28 mouse cellular contexts compared by ENCODE assay signal in the genomic region with DNA sequence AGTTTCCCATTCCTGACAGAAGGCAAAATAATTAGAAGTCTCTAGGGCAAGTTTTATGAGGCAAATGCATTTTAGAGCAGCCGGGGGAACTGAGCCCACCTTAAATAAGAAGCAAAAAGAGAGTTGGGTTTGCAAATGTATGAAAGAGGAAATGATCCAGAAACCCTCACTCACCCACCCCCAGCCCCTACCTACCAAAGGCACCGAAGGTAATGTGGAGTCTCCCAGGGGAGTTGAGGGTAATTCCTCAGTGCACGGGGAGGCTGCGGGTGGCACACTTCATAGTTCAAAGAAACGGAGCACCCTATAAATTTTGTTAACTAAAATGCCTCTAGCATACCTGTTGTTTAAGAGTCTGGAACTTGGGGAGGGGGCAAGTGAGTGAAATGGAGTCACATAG. TPM values are rescaled to one million over a fixed set of nuclear protein-coding genes. Genes with fewer than 3 reads are reported as not detected.
A peak's percentile ranks its signal among the peaks of the same experiment; 100 is the strongest.
DNase-seq lines count a peak whose midpoint lies in the region; ATAC-seq and TF ChIP-seq lines count a peak whose summit lies in the region.
"Had no signal": no experiment of that assay in that cellular context is flagged by ENCODE, and none has a peak within 500 bp of the region (broad histone marks: within the 10 kb centered on the region; RNA-seq: fewer than 3 reads in every experiment).

No protein-coding gene starts in this region.

- ATAC-seq in limb, embryonic 11.5 days (ENCODE audit: insufficient number of reproducible peaks, low FRiP score, low TSS enrichment, low read depth): no peak
- ATAC-seq in limb, embryonic 15.5 days (ENCODE audit: insufficient number of reproducible peaks, low FRiP score, low TSS enrichment, low read depth): no peak
- ATAC-seq: forebrain, embryonic 14.5 days; forebrain, postnatal 0 days had no signal

- TF ChIP-seq POLR2A in heart, adult 2 months (IDR thresholded peaks at IDR 0.05; ENCODE audit: insufficient read depth, low read depth, low read length): no peak

- H3K4me1 ChIP-seq in heart, adult 2 months (ENCODE audit: control insufficient read depth, insufficient read depth, low read length): peaks cover 2% of the 10 kb centered on the region; the same call in 1 of the 2 replicates
- peaks cover 13% of the 10 kb centered on the region for H3K4me1 ChIP-seq in limb, embryonic 11.5 days (ENCODE audit: control insufficient read depth, insufficient read depth, low read length)
- H3K4me1 ChIP-seq in limb, embryonic 15.5 days: peaks cover 36% of the 10 kb centered on the region

- TF ChIP-seq EP300 in heart, adult 2 months (IDR thresholded peaks at IDR 0.05; ENCODE audit: insufficient read depth, low read depth, low read length): no peak

- no peaks in the 10 kb centered on the region; the same call in 1 of the 2 replicates for H3K27me3 ChIP-seq in heart, adult 2 months (ENCODE audit: control insufficient read depth, insufficient read depth, low read length)
- no peaks in the 10 kb centered on the region for H3K27me3 ChIP-seq in limb, embryonic 11.5 days (ENCODE audit: control insufficient read depth, insufficient read depth, low read length)
- H3K27me3 ChIP-seq in limb, embryonic 15.5 days: no peaks in the 10 kb centered on the region
- H3K27me3 ChIP-seq: embryonic facial prominence, embryonic 12.5 days; embryonic facial prominence, embryonic 15.5 days; heart, embryonic 15.5 days had no signal

- intact Hi-C loops in heart, adult 2 months (cut with DNase I): no loop called here
- intact Hi-C loops in heart, postnatal 36 days (cut with DNase I): no loop called here

- TF ChIP-seq CTCF in heart, adult 2 months (IDR thresholded peaks at IDR 0.05): no peak

- H3K4me3 ChIP-seq in heart, adult 2 months: no peak overlapping the region
- H3K4me3 ChIP-seq in limb, embryonic 11.5 days (ENCODE audit: low read depth, low read length): no peak overlapping the region
- no peak overlapping the region for H3K4me3 ChIP-seq in limb, embryonic 15.5 days
- H3K4me3 ChIP-seq: embryonic facial prominence, embryonic 12.5 days; embryonic facial prominence, embryonic 15.5 days; gastrocnemius, adult 2 months; heart, embryonic 12.5 days; heart, embryonic 15.5 days had no signal

- no peaks in the 10 kb centered on the region for H3K79me2 ChIP-seq in heart, adult 2 months (replicated peaks; ENCODE audit: control insufficient read depth, insufficient read depth, low read length)

- no peak overlapping the region for H3K9ac ChIP-seq in heart, adult 2 months (ENCODE audit: low read depth, low read length)
- H3K9ac ChIP-seq in limb, embryonic 11.5 days (ENCODE audit: low read length): no peak overlapping the region
- H3K9ac ChIP-seq in limb, embryonic 15.5 days: no peak overlapping the region
- H3K9ac ChIP-seq: embryonic facial prominence, embryonic 12.5 days; embryonic facial prominence, embryonic 15.5 days; forebrain, postnatal 0 days; heart, embryonic 12.5 days; heart, embryonic 15.5 days; hindbrain, embryonic 14.5 days had no signal

- no peaks in the 10 kb centered on the region for H3K36me3 ChIP-seq in heart, adult 2 months (ENCODE audit: control insufficient read depth, insufficient read depth, low read length)
- no peaks in the 10 kb centered on the region for H3K36me3 ChIP-seq in limb, embryonic 11.5 days (ENCODE audit: control insufficient read depth, insufficient read depth, low read length)
- no peaks in the 10 kb centered on the region for H3K36me3 ChIP-seq in limb, embryonic 15.5 days
- H3K36me3 ChIP-seq: embryonic facial prominence, embryonic 12.5 days; embryonic facial prominence, embryonic 15.5 days; heart, embryonic 12.5 days; heart, embryonic 15.5 days had no signal

- no peaks in the 10 kb centered on the region for H3K9me3 ChIP-seq in limb, embryonic 11.5 days (ENCODE audit: control insufficient read depth, low read length)
- H3K9me3 ChIP-seq in limb, embryonic 15.5 days: no peaks in the 10 kb centered on the region
- H3K9me3 ChIP-seq: embryonic facial prominence, embryonic 12.5 days; embryonic facial prominence, embryonic 15.5 days; heart, embryonic 12.5 days; heart, embryonic 15.5 days had no signal

- H3K27ac ChIP-seq in heart, adult 2 months: no peak overlapping the region
- peak overlapping the region; percentile 47; the same call in 1 of the 2 replicates for H3K27ac ChIP-seq in limb, embryonic 11.5 days (replicated peaks; ENCODE audit: low read depth, low read length)
- H3K27ac ChIP-seq in limb, embryonic 15.5 days: peak overlapping the region; percentile 57; the same call in 1 of the 2 replicates
- H3K27ac ChIP-seq: embryonic facial prominence, embryonic 12.5 days; embryonic facial prominence, embryonic 15.5 days; gastrocnemius, adult 2 months; heart, embryonic 15.5 days; hindbrain, embryonic 14.5 days had no signal

- peak; percentile 41 for DNase-seq in heart, adult 11 months
- no peak for DNase-seq in heart, adult 2 months
- peak; percentile 38 for DNase-seq in A20 (ENCODE audit: low read depth, low spot score)
- DNase-seq in limb, embryonic 11.5 days (ENCODE audit: low spot score): no peak
- no peak for DNase-seq in gastrocnemius, adult 8-10 months (ENCODE audit: low spot score in 2 of 2)
- DNase-seq in heart, postnatal 36 days: no peak
- DNase-seq: adrenal gland, adult 2 months; adrenal gland, postnatal 14 days; B cell, adult 2 months; cerebellum, adult 11 months; cerebellum, adult 2 months; cerebellum, adult 9-11 months; cerebellum, postnatal 25 days; forebrain, postnatal 0 days; gastrocnemius, adult 2 months; gastrocnemius, postnatal 25 days; heart, postnatal 10 days; heart, postnatal 4 days had no signal

- WGBS in heart, adult 2 months: 92% methylated on average over 5 of the region's 5 CpGs
- WGBS in limb, embryonic 11.5 days: 38% methylated on average over 5 of the region's 5 CpGs
- WGBS in limb, embryonic 15.5 days: 25% methylated on average over 5 of the region's 5 CpGs

- no peak overlapping the region for H3K4me2 ChIP-seq in limb, embryonic 11.5 days (ENCODE audit: low read depth, severe bottlenecking)
- no peak overlapping the region for H3K4me2 ChIP-seq in limb, embryonic 15.5 days
- H3K4me2 ChIP-seq: embryonic facial prominence, embryonic 12.5 days; embryonic facial prominence, embryonic 15.5 days; heart, embryonic 12.5 days; heart, embryonic 15.5 days; hindbrain, embryonic 14.5 days had no signal

RNA-seq across cellular contexts. Expression of gene Spata18, which starts 54.1 kb away (rescaled TPM):
- total RNA-seq in heart, adult 2 months (2021): under 1 TPM; 0.21 to 0.30 TPM
- polyA plus RNA-seq in heart, adult 2 months (2012; rRNA removed): 0.91 and 1.3 TPM in 2 replicates
- polyA plus RNA-seq in limb, embryonic 11.5 days (2014; fragmentation: Nextera tagmentation; extraction: Ambion mirVana): 2.6 and 2.9 TPM in 2 replicates
- 1.1 and 1.3 TPM in 2 replicates for polyA plus RNA-seq in limb, embryonic 15.5 days (2015; fragmentation: Nextera tagmentation; extraction: Ambion mirVana)
- total RNA-seq in gastrocnemius, adult 8-10 months (2022): not detected
- under 1 TPM; 0.27 to 0.28 TPM for total RNA-seq in heart, postnatal 36 days (2021)
- total RNA-seq: adrenal gland, adult 2 months; adrenal gland, postnatal 14 days; common myeloid progenitor, adult 5-6 weeks; gastrocnemius, adult 2 months; gastrocnemius, postnatal 25 days; MEL had no signal
- polyA plus RNA-seq: adrenal gland, adult 2 months; frontal cortex, adult 2 months had no signal

RNA-seq across cellular contexts. Expression of gene Sgcb, which starts 57.7 kb away (rescaled TPM):
- total RNA-seq in heart, adult 2 months (2021): 100 to 1,000 TPM; 101 to 113 TPM
- 43.2 and 84.3 TPM in 2 replicates for polyA plus RNA-seq in heart, adult 2 months (2012; rRNA removed)
- polyA plus RNA-seq in limb, embryonic 11.5 days (2014; fragmentation: Nextera tagmentation; extraction: Ambion mirVana): 29.1 and 30.0 TPM in 2 replicates
- 48.0 and 62.6 TPM in 2 replicates for polyA plus RNA-seq in limb, embryonic 15.5 days (2015; fragmentation: Nextera tagmentation; extraction: Ambion mirVana)
- total RNA-seq in gastrocnemius, adult 8-10 months (2022): 10 to 100 TPM; 68.7 to 80.5 (median 79.1) TPM
- total RNA-seq in heart, postnatal 36 days (2021): 100 to 1,000 TPM in 1 of 2 experiments, 10 to 100 TPM in 1; 97.5 to 103 TPM

Comparison
In these comparisons a context has a peak if more than half of its experiments do, and no peak if none do; other contexts are left out.
1. DNase-seq: peak in heart, adult 11 months (single experiment) and A20 (single experiment); none in heart, adult 2 months (0 of 2), limb, embryonic 11.5 days (single experiment), gastrocnemius, adult 8-10 months (0 of 2) and heart, postnatal 36 days (0 of 2).